Mouse (Mus musculus) kidney, adult 2 months (tissue): Measurements from ENCODE around the gene Rabepk.

ENCODE experiments used
- CTCF ChIP-seq: fragments of 200-500 bp; conservative IDR thresholded peaks from 2 replicates; pipeline ENCODE4 v1.5.1; 2011; ENCODE audit warnings: low read depth, mild to moderate bottlenecking, control low read depth, low read length, moderate library complexity, mixed read lengths; ENCODE audit not compliant: insufficient read depth, insufficient read length
- POLR2A ChIP-seq: fragments of 200-500 bp; IDR thresholded peaks from one replicate; pipeline ENCODE4 v1.6.1; 2011; ENCODE audit warnings: low read depth, low read length, control low read depth

DNA sequence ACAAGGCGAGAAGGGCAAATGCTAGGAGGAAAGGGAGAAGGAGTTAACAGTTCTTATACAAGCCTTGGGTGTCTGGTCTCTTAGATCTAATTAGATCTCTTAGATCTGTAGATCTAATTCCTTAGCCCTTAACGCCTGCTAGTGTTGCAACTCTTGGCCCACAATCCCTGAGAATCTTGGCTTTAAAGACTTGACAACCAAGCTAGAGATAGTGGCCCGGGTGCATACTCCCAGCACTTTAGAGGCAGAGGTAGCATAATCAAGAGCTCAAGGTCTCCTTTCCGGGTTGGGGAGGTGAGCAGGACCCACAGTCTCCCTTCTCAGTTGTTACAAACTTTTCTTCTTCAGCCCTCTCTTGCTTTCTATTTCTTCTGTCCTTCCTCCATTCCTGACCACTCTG is 27.9 kb upstream of the Rabepk start:
- TF ChIP-seq CTCF (no peak), POLR2A (no peak)
